Comparison of ENCODE assay signal across 12 mouse cellular contexts in genomic region chr7:29461557-29461956, GRCm38 (mm10). TPM values are rescaled to one million over a fixed set of nuclear protein-coding genes. Genes with fewer than 3 reads are reported as not detected.
A peak's percentile ranks its signal among the peaks of the same experiment; 100 is the strongest.
DNase-seq lines count a peak whose midpoint lies in the region; ATAC-seq and TF ChIP-seq lines count a peak whose summit lies in the region.
"Had no signal": no experiment of that assay in that cellular context is flagged by ENCODE, and none has a peak within 500 bp of the region (broad histone marks: within the 10 kb centered on the region; RNA-seq: fewer than 3 reads in every experiment).

No protein-coding gene starts in this region.

- H3K4me1 ChIP-seq in forebrain, embryonic 14.5 days (ENCODE audit: control insufficient read depth, insufficient read depth, low read length), result no peaks in the 10 kb centered on the region
- H3K4me1 ChIP-seq in forebrain, postnatal 0 days (ENCODE audit: insufficient read depth), result no peaks in the 10 kb centered on the region
- no peaks in the 10 kb centered on the region for H3K4me1 ChIP-seq in midbrain, embryonic 14.5 days (ENCODE audit: control insufficient read depth, insufficient read depth, low read length)
- H3K4me1 ChIP-seq in midbrain, embryonic 13.5 days (replicated peaks), result 0 out of 2 replicates have a peak, but pooled peaks cover under 1% of the 10 kb centered on the region
- H3K4me1 ChIP-seq in limb, embryonic 12.5 days (replicated peaks), result peaks cover 27% of the 10 kb centered on the region
- peaks cover 20% of the 10 kb centered on the region for H3K4me1 ChIP-seq in stomach, embryonic 16.5 days (ENCODE audit: control insufficient read depth, insufficient read depth, low read length)
- H3K4me1 ChIP-seq: liver, embryonic 12.5 days had no signal

- H3K4me3 ChIP-seq in forebrain, embryonic 14.5 days (ENCODE audit: low read depth, low read length), result no peak overlapping the region
- no peak overlapping the region for H3K4me3 ChIP-seq in forebrain, postnatal 0 days (ENCODE audit: low read depth, low read length)
- no peak overlapping the region for H3K4me3 ChIP-seq in midbrain, embryonic 14.5 days (replicated peaks; ENCODE audit: low read depth, low read length)
- H3K4me3 ChIP-seq in midbrain, embryonic 13.5 days (replicated peaks), result no peak overlapping the region
- H3K4me3 ChIP-seq in limb, embryonic 12.5 days (replicated peaks), result no peak overlapping the region
- no peak overlapping the region for H3K4me3 ChIP-seq in stomach, embryonic 16.5 days (replicated peaks; ENCODE audit: low read length)
- H3K4me3 ChIP-seq: hindbrain, embryonic 15.5 days; liver, embryonic 12.5 days had no signal

- no peaks in the 10 kb centered on the region for H3K9me3 ChIP-seq in forebrain, embryonic 14.5 days (replicated peaks; ENCODE audit: control insufficient read depth, low read length)
- no peaks in the 10 kb centered on the region for H3K9me3 ChIP-seq in forebrain, postnatal 0 days (ENCODE audit: low read length)
- H3K9me3 ChIP-seq in midbrain, embryonic 14.5 days (ENCODE audit: control insufficient read depth, low read length), result no peaks in the 10 kb centered on the region
- H3K9me3 ChIP-seq in midbrain, embryonic 13.5 days, result no peaks in the 10 kb centered on the region
- H3K9me3 ChIP-seq in limb, embryonic 12.5 days, result no peaks in the 10 kb centered on the region
- no peaks in the 10 kb centered on the region for H3K9me3 ChIP-seq in stomach, embryonic 16.5 days (replicated peaks; ENCODE audit: control insufficient read depth, low read length)
- H3K9me3 ChIP-seq: hindbrain, embryonic 15.5 days; liver, embryonic 12.5 days had no signal

- H3K9ac ChIP-seq in forebrain, embryonic 14.5 days (ENCODE audit: low read length), result 0 out of 2 replicates have a peak overlapping the region, but pooled peaks have one; percentile 8
- H3K9ac ChIP-seq in forebrain, postnatal 0 days, result no peak overlapping the region
- H3K9ac ChIP-seq in midbrain, embryonic 14.5 days (replicated peaks; ENCODE audit: low read length), result no peak overlapping the region
- H3K9ac ChIP-seq in midbrain, embryonic 13.5 days (replicated peaks), result no peak overlapping the region
- no peak overlapping the region for H3K9ac ChIP-seq in limb, embryonic 12.5 days (replicated peaks)
- peak overlapping the region; percentile 17; the same call in 1 of the 2 replicates for H3K9ac ChIP-seq in stomach, embryonic 16.5 days (ENCODE audit: low read length)
- H3K9ac ChIP-seq: hindbrain, embryonic 15.5 days; liver, embryonic 12.5 days had no signal

- WGBS in forebrain, embryonic 14.5 days, result 82% methylated on average over 10 of the region's 10 CpGs
- WGBS in forebrain, postnatal 0 days, result 81% methylated on average over 10 of the region's 10 CpGs
- 86% methylated on average over 10 of the region's 10 CpGs for WGBS in midbrain, embryonic 14.5 days
- 86% methylated on average over 10 of the region's 10 CpGs for WGBS in midbrain, embryonic 13.5 days
- WGBS in limb, embryonic 12.5 days, result 66% methylated on average over 10 of the region's 10 CpGs
- WGBS in stomach, embryonic 16.5 days, result 71% methylated on average over 10 of the region's 10 CpGs

- no peak for DNase-seq in forebrain, embryonic 14.5 days (ENCODE audit: low spot score)
- no peak for DNase-seq in forebrain, postnatal 0 days
- no peak for DNase-seq in midbrain, embryonic 14.5 days
- no peak for DNase-seq in right cerebral cortex, adult 18-20 months
- DNase-seq: adrenal gland, adult 2 months; cerebellum, adult 18-20 months had no signal

- H3K27me3 ChIP-seq in forebrain, embryonic 14.5 days (replicated peaks; ENCODE audit: control insufficient read depth, insufficient read depth, low read length), result no peaks in the 10 kb centered on the region
- no peaks in the 10 kb centered on the region for H3K27me3 ChIP-seq in forebrain, postnatal 0 days (ENCODE audit: insufficient read depth, low read length)
- no peaks in the 10 kb centered on the region for H3K27me3 ChIP-seq in midbrain, embryonic 14.5 days (ENCODE audit: control insufficient read depth, insufficient read depth, low read length)
- 0 out of 2 replicates have a peak, but pooled peaks cover 3% of the 10 kb centered on the region for H3K27me3 ChIP-seq in midbrain, embryonic 13.5 days
- no peaks in the 10 kb centered on the region for H3K27me3 ChIP-seq in limb, embryonic 12.5 days
- H3K27me3 ChIP-seq in stomach, embryonic 16.5 days (ENCODE audit: control insufficient read depth, insufficient read depth, low read length), result no peaks in the 10 kb centered on the region
- H3K27me3 ChIP-seq: hindbrain, embryonic 15.5 days; liver, embryonic 12.5 days had no signal

- no peak for ATAC-seq in forebrain, embryonic 14.5 days
- ATAC-seq in forebrain, postnatal 0 days, result no peak
- ATAC-seq in midbrain, embryonic 14.5 days (ENCODE audit: low FRiP score, low TSS enrichment), result no peak
- no peak for ATAC-seq in midbrain, embryonic 13.5 days
- no peak for ATAC-seq in limb, embryonic 12.5 days (ENCODE audit: insufficient number of reproducible peaks, insufficient read depth, low FRiP score, low TSS enrichment, low read depth)
- ATAC-seq in stomach, embryonic 16.5 days (ENCODE audit: insufficient read depth, low FRiP score), result no peak
- ATAC-seq in megakaryocyte-erythroid progenitor cell, adult 5-6 weeks (replicated peaks; ENCODE audit: low FRiP score, low TSS enrichment, poor library complexity, severe bottlenecking), result no peak
- ATAC-seq: liver, embryonic 12.5 days had no signal

- H3K4me2 ChIP-seq in forebrain, embryonic 14.5 days (ENCODE audit: low read length), result no peak overlapping the region
- no peak overlapping the region for H3K4me2 ChIP-seq in forebrain, postnatal 0 days (ENCODE audit: low read depth)
- H3K4me2 ChIP-seq in midbrain, embryonic 14.5 days (ENCODE audit: low read length), result no peak overlapping the region
- H3K4me2 ChIP-seq in midbrain, embryonic 13.5 days (replicated peaks), result no peak overlapping the region
- 0 out of 2 replicates have a peak overlapping the region, but pooled peaks have one; percentile 6 for H3K4me2 ChIP-seq in limb, embryonic 12.5 days
- no peak overlapping the region for H3K4me2 ChIP-seq in stomach, embryonic 16.5 days (ENCODE audit: low read depth, low read length)
- H3K4me2 ChIP-seq: hindbrain, embryonic 15.5 days; liver, embryonic 12.5 days had no signal

- no peak for TF ChIP-seq CTCF in forebrain, postnatal 0 days (IDR thresholded peaks at IDR 0.05; ENCODE audit: low read depth)

- 0 out of 2 replicates have a peak overlapping the region, but pooled peaks have one; percentile 21 for H3K27ac ChIP-seq in forebrain, embryonic 14.5 days (ENCODE audit: low read depth, low read length)
- H3K27ac ChIP-seq in forebrain, postnatal 0 days (ENCODE audit: low read depth, low read length), result no peak overlapping the region
- peak overlapping the region; percentile 26; the same call in 1 of the 2 replicates for H3K27ac ChIP-seq in midbrain, embryonic 14.5 days (replicated peaks; ENCODE audit: low read depth, low read length)
- no peak overlapping the region for H3K27ac ChIP-seq in midbrain, embryonic 13.5 days
- peak overlapping the region; percentile 62 for H3K27ac ChIP-seq in limb, embryonic 12.5 days
- H3K27ac ChIP-seq in stomach, embryonic 16.5 days (ENCODE audit: low read length), result peak overlapping the region; percentile 54
- H3K27ac ChIP-seq: hindbrain, embryonic 15.5 days; liver, embryonic 12.5 days had no signal

- no peaks in the 10 kb centered on the region for H3K36me3 ChIP-seq in forebrain, embryonic 14.5 days (ENCODE audit: control insufficient read depth, insufficient read depth, low read length)
- no peaks in the 10 kb centered on the region for H3K36me3 ChIP-seq in forebrain, postnatal 0 days (ENCODE audit: insufficient read depth)
- H3K36me3 ChIP-seq in midbrain, embryonic 14.5 days (ENCODE audit: control insufficient read depth, insufficient read depth, low read length), result no peaks in the 10 kb centered on the region
- H3K36me3 ChIP-seq in midbrain, embryonic 13.5 days, result no peaks in the 10 kb centered on the region
- 0 out of 2 replicates have a peak, but pooled peaks cover 3% of the 10 kb centered on the region for H3K36me3 ChIP-seq in limb, embryonic 12.5 days
- no peaks in the 10 kb centered on the region for H3K36me3 ChIP-seq in stomach, embryonic 16.5 days (ENCODE audit: control insufficient read depth, insufficient read depth, low read length)
- H3K36me3 ChIP-seq: hindbrain, embryonic 15.5 days; liver, embryonic 12.5 days had no signal

RNA-seq across cellular contexts. Expression of gene Sipa1l3, which starts 56.9 kb away (rescaled TPM):
- 6.2 and 11.9 TPM in 2 replicates for polyA plus RNA-seq in forebrain, embryonic 14.5 days (2014; fragmentation: Nextera tagmentation; extraction: Ambion mirVana)
- 26.6 and 44.1 TPM in 2 replicates for total RNA-seq in forebrain, postnatal 0 days (2014; rRNA removed)
- polyA plus RNA-seq in forebrain, postnatal 0 days (2015; fragmentation: Nextera tagmentation; extraction: Ambion mirVana), result 5.7 and 12.1 TPM in 2 replicates
- polyA plus RNA-seq in midbrain, embryonic 14.5 days (2014; fragmentation: Nextera tagmentation; extraction: Ambion mirVana), result 16.1 and 17.6 TPM in 2 replicates
- polyA plus RNA-seq in midbrain, embryonic 13.5 days (2015; fragmentation: Nextera tagmentation; extraction: Ambion mirVana), result 14.8 and 15.2 TPM in 2 replicates
- polyA plus RNA-seq in limb, embryonic 12.5 days (2016; fragmentation: Nextera tagmentation; extraction: Ambion mirVana), result 14.0 and 16.1 TPM in 2 replicates
- 18.4 and 22.2 TPM in 2 replicates for polyA plus RNA-seq in stomach, embryonic 16.5 days (2015; fragmentation: Nextera tagmentation; extraction: Ambion mirVana)
- total RNA-seq in megakaryocyte-erythroid progenitor cell, adult 5-6 weeks (2014; fragmentation: Nextera tagmentation), result 48.5 and 56.1 TPM in 2 replicates
- total RNA-seq in megakaryocyte-erythroid progenitor cell, adult 5-6 weeks (2017), result 6.2 and 7.0 TPM in 2 replicates

Comparison
In these comparisons a context has a peak if more than half of its experiments do, and no peak if none do; other contexts are left out.
1. H3K27ac ChIP-seq: peak in forebrain, embryonic 14.5 days (single experiment), midbrain, embryonic 14.5 days (single experiment), limb, embryonic 12.5 days (single experiment) and stomach, embryonic 16.5 days (single experiment); none in forebrain, postnatal 0 days (single experiment) and midbrain, embryonic 13.5 days (single experiment).
2. H3K9ac ChIP-seq: peak in forebrain, embryonic 14.5 days (single experiment) and stomach, embryonic 16.5 days (single experiment); none in forebrain, postnatal 0 days (single experiment), midbrain, embryonic 14.5 days (single experiment), midbrain, embryonic 13.5 days (single experiment) and limb, embryonic 12.5 days (single experiment).